Mouse (Mus musculus) testis, postnatal 10 days (tissue): ENCODE results near the gene Pacrg.

ENCODE experiments used
- DNase-seq: peaks from one replicate; pipeline ENCODE4 v3.0.0; 2021; ENCODE audit warnings: low spot score

Gene Pacrg

GRCm38 (mm10) chr17:10624699-10625424, 215.2 kb downstream of the Pacrg start:
- no peak for DNase-seq

GRCm38 (mm10) chr17:10620621-10621020, 219.5 kb downstream of the Pacrg start:
- no peak for DNase-seq

GRCm38 (mm10) chr17:10619881-10620280, 220.2 kb downstream of the Pacrg start:
- no peak for DNase-seq

GRCm38 (mm10) chr17:10617656-10618055, 222.5 kb downstream of the Pacrg start:
- DNase-seq, result no peak

DNA sequence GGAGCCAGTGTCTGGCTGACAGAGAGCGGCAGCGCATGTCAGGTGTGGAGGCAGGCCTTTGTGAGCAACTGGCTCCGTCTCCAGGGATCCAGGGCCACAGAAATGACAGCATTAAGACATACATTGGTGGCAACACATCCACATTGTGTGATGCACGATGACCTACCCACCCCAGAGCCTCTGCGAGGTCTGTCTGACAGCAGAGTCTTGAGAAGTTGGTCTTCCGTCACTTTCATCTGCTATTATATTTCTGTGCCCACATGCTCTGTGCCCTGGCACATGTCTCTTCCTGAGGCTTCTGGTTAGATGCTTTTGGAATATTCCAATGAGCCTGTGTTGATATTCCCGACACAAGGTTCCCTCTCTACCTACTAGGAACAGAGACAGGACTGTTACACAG, 224.5 kb downstream of the Pacrg start:
- DNase-seq, result no peak

DNA sequence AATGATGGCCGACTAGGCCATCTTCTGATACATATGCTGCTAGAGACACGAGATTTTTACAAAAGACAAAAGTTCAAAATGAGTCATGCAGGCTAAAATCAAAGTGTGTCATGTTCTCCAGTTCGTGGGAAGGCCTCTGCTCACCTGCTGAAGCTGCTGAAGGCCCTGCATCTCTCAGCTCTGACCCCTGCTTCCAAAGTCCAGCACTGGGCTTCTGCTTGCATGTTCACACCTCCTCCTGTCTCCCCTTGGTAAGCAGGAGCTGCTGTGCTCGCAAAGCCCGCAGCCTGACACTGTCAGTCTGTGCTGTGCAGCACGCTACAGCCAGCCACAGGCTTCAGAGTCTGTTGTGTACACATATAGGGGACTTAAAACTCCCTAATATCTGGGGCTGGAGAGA, 225.4 kb downstream of the Pacrg start:
- no peak for DNase-seq

DNA sequence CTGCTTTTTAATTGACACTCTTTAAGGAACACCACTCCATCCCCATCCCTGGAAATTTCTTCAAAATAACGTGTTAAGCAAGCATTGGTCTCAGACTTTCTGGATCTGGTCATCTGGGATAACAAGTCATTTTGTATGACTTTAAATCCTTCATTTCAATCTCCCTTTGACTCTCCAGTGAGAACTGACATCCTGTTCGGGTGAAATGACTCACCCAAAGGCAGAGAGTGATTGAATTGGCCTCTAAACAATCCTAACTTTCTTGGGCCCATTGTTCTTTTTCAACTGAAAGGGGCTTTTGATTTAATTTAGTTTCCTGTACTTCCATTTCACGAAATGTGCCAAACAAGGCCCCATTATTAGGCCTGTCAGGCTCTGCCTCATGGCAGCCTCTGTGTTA, 228.5 kb downstream of the Pacrg start:
- DNase-seq, result no peak

- DNase-seq, result no peak
Observed at GRCm38 (mm10) chr17:10608146-10608545, 232.0 kb downstream of the Pacrg start.

DNA sequence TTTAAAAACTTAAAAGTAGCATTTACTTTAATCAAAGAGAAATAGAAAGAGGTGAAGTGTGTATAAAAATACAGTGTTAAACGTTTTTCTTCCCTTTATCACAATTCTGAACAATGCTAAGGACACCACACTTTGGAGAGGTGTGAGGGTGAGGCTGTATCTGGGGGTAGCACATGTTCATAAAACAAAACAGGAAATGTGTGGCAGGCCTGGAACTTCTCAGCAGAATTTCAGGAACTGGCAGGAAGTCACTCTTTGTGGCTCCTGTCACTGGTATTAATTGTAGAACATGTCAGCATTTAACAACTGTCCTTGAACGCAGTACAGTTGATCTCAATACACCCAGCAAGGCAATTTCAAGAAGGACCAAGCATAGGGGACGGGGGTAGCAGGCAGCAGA, 234.0 kb downstream of the Pacrg start:
- no peak for DNase-seq

- no peak for DNase-seq
Observed at GRCm38 (mm10) chr17:10597741-10598140, 242.4 kb downstream of the Pacrg start.

- no peak for DNase-seq
Observed at GRCm38 (mm10) chr17:10589604-10590003, 250.5 kb downstream of the Pacrg start.

- no peak for DNase-seq
Observed at GRCm38 (mm10) chr17:10588922-10589400, 251.2 kb downstream of the Pacrg start.

DNA sequence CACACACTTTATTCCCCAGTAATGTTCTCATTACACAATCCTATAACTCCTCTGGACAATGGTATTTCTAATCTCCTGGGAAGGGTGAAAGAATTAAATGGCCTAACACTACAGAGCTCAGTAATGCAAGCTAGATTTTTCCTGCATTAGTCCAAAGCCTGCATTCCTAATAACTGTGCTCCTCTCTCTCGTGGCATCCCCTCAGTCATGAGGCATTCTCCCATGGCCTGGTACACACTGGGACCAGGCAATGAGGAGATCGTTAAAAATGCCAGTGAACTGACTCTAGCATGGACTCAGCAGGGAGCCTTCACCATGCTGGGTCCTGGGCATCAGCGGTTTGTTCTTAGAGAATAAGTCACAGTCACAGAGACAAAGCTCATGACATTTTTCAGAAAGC, 256.8 kb downstream of the Pacrg start:
- no peak for DNase-seq

GRCm38 (mm10) chr17:10575306-10575705, 264.8 kb downstream of the Pacrg start:
- DNase-seq, result no peak

DNA sequence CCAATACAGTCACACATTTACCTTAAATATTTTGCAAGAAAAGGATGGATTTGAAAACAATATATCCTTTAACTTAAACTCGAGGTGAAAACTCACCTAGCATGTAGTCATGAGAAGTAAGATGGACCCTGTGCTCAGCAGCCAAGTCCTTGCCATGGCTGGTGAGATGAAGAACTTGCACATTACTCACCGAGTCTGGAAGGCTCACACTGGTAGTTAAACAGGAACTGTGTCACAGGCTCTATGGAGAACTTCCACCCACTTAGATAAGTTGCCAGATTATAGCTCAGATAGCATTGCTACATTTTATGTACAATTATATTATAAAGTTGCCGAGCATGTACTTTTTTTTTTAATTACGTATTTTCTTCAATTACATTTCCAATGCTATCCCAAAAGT, 267.7 kb downstream of the Pacrg start:
- DNase-seq, result no peak

DNA sequence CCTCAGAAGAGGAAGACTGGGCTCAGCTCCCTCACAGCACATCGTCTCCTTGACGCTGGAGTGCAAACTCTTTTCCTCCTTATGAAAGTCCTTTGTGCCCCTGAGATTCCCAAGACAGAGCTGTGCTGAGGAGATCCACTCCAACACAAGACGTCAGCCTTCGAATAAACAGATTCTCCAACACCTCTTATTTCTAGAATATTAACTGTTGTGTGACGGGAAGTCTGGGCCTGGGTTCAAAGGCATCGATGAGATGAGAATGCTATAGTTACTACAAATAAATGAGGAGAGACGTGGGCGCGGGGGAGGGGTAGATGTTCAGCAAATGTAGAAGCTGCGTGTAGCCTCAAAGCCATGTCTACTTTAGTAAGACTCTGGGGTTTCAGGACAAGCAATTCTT, 270.8 kb downstream of the Pacrg start:
- no peak for DNase-seq

DNA sequence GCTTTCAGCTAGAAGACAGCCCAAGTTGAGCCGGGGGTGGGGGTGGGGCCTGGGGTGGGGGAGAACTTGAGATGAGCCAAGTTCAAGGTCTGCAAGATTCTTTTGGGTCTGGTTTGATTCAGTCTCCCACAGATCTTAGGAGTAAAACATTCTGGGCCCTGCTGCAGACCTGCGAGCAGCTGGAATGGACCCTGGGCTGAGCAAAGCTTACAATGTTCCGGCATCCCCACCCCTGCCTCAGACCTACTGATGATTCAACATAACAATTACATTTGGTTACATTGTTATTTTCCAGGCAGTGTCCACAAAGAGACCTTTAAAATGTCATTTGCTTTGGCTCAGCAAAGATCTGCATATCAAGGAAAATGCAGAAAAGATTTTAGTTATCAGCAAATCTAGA, 272.7 kb downstream of the Pacrg start:
- no peak for DNase-seq

DNA sequence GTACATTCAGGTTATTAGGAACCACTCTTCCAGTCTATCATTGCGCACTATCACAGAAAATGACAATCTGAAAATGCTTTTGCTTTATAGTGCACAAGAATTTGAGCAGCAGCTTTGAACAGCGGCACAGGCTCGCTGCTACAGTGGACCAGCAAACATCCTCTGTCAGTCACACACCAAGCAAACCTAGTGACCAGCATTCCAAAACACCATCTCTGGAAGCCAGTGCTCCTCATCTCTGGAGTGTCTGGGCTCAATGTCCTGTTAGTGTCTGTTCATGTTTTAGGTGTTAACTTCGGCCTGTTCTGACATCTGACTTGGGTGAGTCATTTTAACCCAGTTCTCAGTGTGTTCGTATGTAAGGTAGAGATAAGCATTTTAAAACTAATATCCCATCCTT, 275.9 kb downstream of the Pacrg start:
- no peak for DNase-seq

GRCm38 (mm10) chr17:10562871-10563270, 277.2 kb downstream of the Pacrg start:
- no peak for DNase-seq

DNA sequence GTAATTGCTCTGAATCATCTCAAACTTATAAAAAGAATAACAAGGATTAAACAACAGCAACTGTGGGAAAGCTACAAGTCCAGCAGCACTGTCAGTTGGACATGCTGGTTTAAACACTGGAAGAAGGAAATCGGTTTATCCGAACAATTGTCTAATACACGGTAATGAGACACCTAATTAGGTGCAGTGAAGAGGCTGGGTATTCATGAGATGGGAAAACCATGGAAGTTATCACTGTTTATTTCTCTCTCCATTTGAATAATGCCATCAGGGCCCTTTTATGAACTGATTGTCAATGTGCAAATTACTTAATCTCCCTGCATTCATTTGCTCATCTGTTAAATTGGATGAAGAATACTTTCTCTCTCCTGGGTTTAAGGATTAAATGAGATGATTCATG, 280.1 kb downstream of the Pacrg start:
- no peak for DNase-seq

GRCm38 (mm10) chr17:10558671-10559070, 281.4 kb downstream of the Pacrg start:
- no peak for DNase-seq

GRCm38 (mm10) chr17:10552295-10553056, 287.6 kb downstream of the Pacrg start:
- DNase-seq, result no peak

GRCm38 (mm10) chr17:10550781-10551520, 289.2 kb downstream of the Pacrg start:
- no peak for DNase-seq
